Mouse (Mus musculus) liver, embryonic 16.5 days (tissue): ENCODE data around the gene Mxra7. TPM values are rescaled to one million over a fixed set of nuclear protein-coding genes. Genes with fewer than 3 reads are reported as not detected.

ENCODE experiments used
- ATAC-seq: fragments of 200-750 bp; cut with Nextera tagmentation; 2 replicates; pipeline ENCODE4 v1.8.0; 2017; ENCODE audit warnings: low read depth, mild to moderate bottlenecking, moderate number of reproducible peaks, moderate library complexity
- H3K27ac ChIP-seq: fragments of 300-500 bp; sonication (generic); 2 replicates; pipeline ENCODE4 v1.5.1; 2014; ENCODE audit warnings: mild to moderate bottlenecking, low read length
- H3K27me3 ChIP-seq: fragments of 300-500 bp; sonication (generic); 2 replicates; pipeline ENCODE4 v1.6.1; 2014; ENCODE audit warnings: low read depth, low read length, mixed read lengths; ENCODE audit not compliant: control insufficient read depth, insufficient read depth
- H3K36me3 ChIP-seq: fragments of 300-500 bp; sonication (generic); 2 replicates; pipeline ENCODE4 v1.6.1; 2014; ENCODE audit warnings: mild to moderate bottlenecking; ENCODE audit not compliant: control insufficient read depth, insufficient read depth
- H3K4me1 ChIP-seq: fragments of 300-500 bp; sonication (generic); 2 replicates; pipeline ENCODE4 v1.6.1; 2014; ENCODE audit warnings: low read depth, low read length, mixed read lengths; ENCODE audit not compliant: control insufficient read depth
- H3K4me2 ChIP-seq: fragments of 300-500 bp; sonication (generic); 2 replicates; pipeline ENCODE4 v1.6.1; 2014; ENCODE audit warnings: low read depth, low read length, mixed read lengths
- H3K4me3 ChIP-seq: fragments of 300-500 bp; sonication (generic); 2 replicates; pipeline ENCODE4 v1.5.1; 2014; ENCODE audit warnings: low read depth, mild to moderate bottlenecking, low read length
- H3K9ac ChIP-seq: fragments of 300-500 bp; sonication (generic); 2 replicates; pipeline ENCODE4 v1.6.1; 2014; ENCODE audit warnings: low read depth, low read length
- H3K9me3 ChIP-seq: fragments of 300-500 bp; sonication (generic); replicated peaks from 2 replicates; pipeline ENCODE4 v1.6.1; 2016; ENCODE audit warnings: low read length; ENCODE audit not compliant: control insufficient read depth
- WGBS: fragments of 180-500 bp; shearing (Covaris S2); extraction: QIAGEN DNeasy Blood & Tissue Kit; methylation state at CpG from one replicate; pipeline ENCODE4 v1.1.7; 2014; ENCODE audit not compliant: insufficient replicate concordance; 5-methylcytosine and 5-hydroxymethylcytosine counted together
- polyA plus RNA-seq: library from polyadenylated mRNA; unstranded; fragments of >200 nt; fragmentation: Nextera tagmentation; extraction: Ambion mirVana; gene quantifications from 2 replicates; pipeline ENCODE4 v1.2.1, GENCODE M21; 2015

Gene Mxra7
- polyA plus RNA-seq, 1 experiment from 2014 or later: 1.4 TPM

DNA sequence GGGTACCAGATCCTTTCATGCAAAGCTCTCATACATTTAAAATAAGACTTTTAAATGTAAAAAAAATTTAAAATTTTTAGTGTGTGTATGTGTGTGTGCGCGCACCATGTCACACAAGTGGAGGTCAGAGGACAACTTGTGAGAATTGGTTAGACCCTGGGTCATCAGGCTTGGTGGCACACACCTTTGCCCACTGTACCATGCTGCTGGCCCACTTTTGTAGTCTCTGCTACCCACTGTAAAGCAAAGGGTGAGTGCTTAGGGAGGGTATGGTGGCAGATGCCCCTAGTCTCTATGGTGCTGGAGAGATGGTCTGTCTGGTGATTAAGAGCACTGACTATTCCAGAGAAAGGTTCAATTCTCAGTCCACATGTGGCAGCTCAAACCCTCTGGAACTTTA, 4.6 kb downstream of the Mxra7 start:
- no peak for ATAC-seq
- H3K4me1 ChIP-seq: peaks cover 4% of the 10 kb centered on the region
- 100% methylated on average over 2 of the region's 2 CpGs for WGBS

DNA sequence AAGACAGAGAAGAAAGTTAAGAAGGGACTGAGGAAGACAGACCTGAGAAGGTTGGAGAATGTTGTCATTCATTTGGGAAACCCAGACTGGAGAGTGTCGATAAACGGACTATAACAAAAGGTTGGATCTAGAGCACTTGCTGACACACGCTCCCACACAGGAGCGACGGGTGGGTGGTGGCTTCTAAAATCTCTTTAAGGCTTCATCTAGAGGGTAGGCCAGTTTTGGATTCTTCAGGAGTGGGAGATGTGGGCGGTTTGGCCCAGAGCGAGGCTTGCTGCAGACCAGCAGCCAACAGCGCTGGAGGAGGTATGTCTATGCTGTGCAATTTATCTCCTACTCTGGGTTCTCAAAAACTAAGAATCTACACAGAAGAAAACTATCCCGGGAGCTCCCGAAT, 5.2 kb downstream of the Mxra7 start:
- no peak for ATAC-seq
- Histone ChIP-seq H3K4me3 (no peak overlapping the region), H3K9me3 (no peaks in the 10 kb centered on the region), H3K9ac (no peak overlapping the region), H3K27ac (no peak overlapping the region), H3K36me3 (no peaks in the 10 kb centered on the region), H3K4me1 (no peaks in the 10 kb centered on the region), H3K4me2 (no peak overlapping the region), H3K27me3 (peaks cover 14% of the 10 kb centered on the region)
- 72% methylated on average over 10 of the region's 10 CpGs for WGBS

More for the DNA sequence above, 4.6 kb downstream of the Mxra7 start:
- H3K9me3 ChIP-seq: no peaks in the 10 kb centered on the region
- no peak overlapping the region for H3K4me3 ChIP-seq
- H3K4me2 ChIP-seq: no peak overlapping the region
- H3K27me3 ChIP-seq: peaks cover 19% of the 10 kb centered on the region
- no peak overlapping the region for H3K27ac ChIP-seq
- H3K36me3 ChIP-seq: no peaks in the 10 kb centered on the region
- H3K9ac ChIP-seq: no peak overlapping the region

DNA sequence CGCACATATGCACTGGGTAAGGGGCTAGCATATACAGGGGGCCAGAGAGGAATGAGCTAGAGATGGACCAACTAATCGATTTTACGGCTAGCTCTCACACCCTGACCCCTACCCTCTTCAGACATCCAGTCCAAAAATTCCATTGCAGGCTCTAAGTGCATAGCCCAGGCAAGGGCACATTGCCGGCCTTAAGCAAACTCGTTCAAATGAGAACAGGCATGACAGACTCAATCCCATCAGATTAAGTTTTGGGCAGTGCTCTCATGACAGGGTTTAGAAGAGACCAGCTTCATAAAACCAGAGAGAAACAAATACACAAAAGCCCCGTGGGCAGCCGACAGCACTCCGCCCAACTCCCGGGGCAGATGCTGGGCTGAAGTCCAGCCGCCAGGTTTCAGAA, 5.6 kb downstream of the Mxra7 start:
- H3K9ac ChIP-seq: no peak overlapping the region
- peaks cover 10% of the 10 kb centered on the region for H3K27me3 ChIP-seq
- no peaks in the 10 kb centered on the region for H3K36me3 ChIP-seq
- H3K4me1 ChIP-seq: no peaks in the 10 kb centered on the region
- no peak for ATAC-seq
- no peak overlapping the region for H3K4me2 ChIP-seq
- no peaks in the 10 kb centered on the region for H3K9me3 ChIP-seq
- no peak overlapping the region for H3K4me3 ChIP-seq
- 73% methylated on average over 10 of the region's 10 CpGs for WGBS
- no peak overlapping the region for H3K27ac ChIP-seq

DNA sequence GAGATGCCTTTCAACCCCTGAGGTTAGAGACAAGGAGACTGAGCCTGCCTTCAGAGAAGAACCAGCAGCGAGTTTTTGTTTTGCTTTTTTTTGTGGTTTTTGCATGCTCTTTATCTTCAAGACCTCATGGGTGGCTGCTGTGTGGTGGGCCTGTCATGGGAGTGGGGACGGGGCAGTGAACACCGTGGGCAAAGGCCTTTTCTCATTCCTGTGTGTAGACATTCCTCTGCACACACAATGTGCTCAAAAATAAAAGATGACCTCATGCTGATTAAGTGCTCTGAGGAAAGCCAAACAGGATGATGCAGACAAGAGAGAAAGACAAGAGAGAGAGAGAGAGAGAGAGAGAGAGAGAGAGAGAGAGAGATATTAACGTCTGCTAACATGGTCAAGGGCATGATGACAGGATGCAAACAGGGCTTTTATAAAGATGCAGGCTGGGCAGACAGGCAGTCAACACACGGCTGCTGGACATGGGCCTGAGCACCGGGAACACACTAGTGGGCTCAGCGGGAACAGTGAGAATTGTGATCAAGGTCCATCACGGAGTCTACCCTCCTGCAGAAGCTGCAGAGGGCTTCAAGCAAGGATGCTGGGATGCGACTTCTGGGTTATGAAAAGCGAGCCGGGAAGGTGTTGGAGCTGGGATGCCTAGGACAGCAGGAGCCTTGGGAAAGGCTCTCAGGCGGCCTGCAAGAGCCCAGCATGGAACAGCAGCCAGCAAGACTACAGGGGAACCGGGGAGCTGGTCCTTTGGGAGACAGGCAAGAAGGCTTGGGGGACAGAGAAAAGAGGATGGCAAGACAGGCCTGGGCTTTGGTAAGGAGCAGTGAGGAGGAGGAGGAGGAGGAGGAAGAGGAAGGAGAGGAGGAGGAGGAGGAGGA, 6.5 kb downstream of the Mxra7 start:
- no peak for ATAC-seq
- Histone ChIP-seq H3K4me2 (no peak overlapping the region), H3K4me3 (no peak overlapping the region), H3K9ac (no peak overlapping the region), H3K9me3 (no peaks in the 10 kb centered on the region), H3K27me3 (peaks cover 1% of the 10 kb centered on the region), H3K4me1 (no peaks in the 10 kb centered on the region), H3K27ac (no peak overlapping the region), H3K36me3 (no peaks in the 10 kb centered on the region)
- 51% methylated on average over 13 of the region's 13 CpGs for WGBS

DNA sequence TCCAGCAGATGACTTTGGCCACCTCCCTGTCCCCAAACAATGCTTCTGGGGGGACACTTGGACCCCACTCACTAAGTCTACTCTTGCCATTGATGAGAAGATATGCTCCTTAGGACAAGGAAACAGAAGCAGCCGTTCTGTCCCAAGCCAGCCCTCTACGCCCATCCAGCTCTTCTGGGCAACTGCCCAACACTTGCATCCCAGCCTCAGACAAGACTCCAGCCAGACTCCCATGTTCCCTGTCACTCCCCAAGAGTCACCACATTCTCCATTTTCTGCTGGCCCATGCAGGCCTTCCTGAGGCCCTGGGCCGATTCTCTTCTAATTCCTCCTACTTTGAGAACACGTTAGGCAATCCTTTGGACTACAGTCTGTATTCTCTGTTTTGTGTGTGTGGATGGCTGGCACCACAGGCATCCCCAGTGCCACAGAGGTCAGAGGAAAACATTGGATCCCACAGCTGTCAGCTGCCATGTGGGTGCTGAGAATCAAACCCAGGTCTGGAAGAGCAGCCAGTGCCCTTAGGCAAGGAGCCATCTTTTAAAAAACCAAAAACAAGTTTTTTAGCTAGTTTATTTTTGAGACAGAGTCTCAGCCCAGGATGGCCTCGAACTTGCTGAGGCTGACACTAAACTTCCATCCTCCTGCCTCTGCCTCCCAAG, 7.8 kb downstream of the Mxra7 start:
- WGBS: 63% methylated on average over 5 of the region's 5 CpGs
- Histone ChIP-seq H3K27me3 (no peaks in the 10 kb centered on the region), H3K4me1 (no peaks in the 10 kb centered on the region), H3K4me2 (no peak overlapping the region), H3K36me3 (no peaks in the 10 kb centered on the region), H3K9me3 (no peaks in the 10 kb centered on the region), H3K27ac (no peak overlapping the region), H3K4me3 (no peak overlapping the region), H3K9ac (no peak overlapping the region)
- no peak for ATAC-seq

DNA sequence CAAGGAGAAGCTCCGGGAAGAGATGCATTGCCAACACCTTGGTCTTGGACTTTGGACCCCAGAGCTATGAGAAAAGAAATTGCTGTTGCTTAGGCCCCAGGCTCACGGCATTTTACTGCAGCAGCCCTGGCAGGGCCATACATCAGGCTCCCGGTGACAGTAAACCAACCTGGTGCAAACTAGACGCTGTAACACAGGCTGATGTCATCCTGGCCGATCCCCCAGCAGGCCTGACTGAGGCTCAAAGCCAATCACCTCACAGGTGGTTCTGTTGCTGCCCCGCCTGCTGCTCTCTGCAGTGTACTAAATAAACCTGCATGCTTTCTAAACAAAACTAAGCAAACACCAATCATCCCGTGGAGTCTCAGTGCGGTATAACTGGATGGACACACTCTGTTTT, 9.1 kb downstream of the Mxra7 start:
- H3K4me3 ChIP-seq: no peak overlapping the region
- H3K4me2 ChIP-seq: no peak overlapping the region
- H3K4me1 ChIP-seq: no peaks in the 10 kb centered on the region
- H3K36me3 ChIP-seq: no peaks in the 10 kb centered on the region
- no peak for ATAC-seq
- H3K9ac ChIP-seq: no peak overlapping the region
- H3K27me3 ChIP-seq: no peaks in the 10 kb centered on the region
- WGBS: 47% methylated on average over 8 of the region's 8 CpGs
- H3K27ac ChIP-seq: no peak overlapping the region
- no peaks in the 10 kb centered on the region for H3K9me3 ChIP-seq

DNA sequence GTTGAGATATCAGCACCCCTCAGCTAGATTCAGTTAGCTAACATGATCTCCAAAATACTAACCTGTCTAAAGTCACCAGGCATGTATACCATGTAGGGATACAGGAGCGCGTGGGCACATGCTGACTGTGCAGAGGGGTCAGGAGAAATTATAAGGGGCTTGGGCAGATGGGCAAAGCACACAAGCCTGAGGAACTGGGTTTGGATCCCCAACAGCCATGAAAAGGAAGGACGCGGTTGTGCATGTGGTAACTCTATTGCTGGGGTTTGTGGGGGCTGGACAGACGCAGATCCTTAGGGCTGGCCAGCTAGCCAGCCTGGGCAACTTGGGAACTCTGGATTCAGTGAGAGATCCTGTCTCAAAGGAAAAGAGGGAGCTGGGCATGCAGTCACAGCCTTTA, 10.3 kb downstream of the Mxra7 start:
- Histone ChIP-seq H3K9ac (no peak overlapping the region), H3K4me3 (no peak overlapping the region), H3K4me2 (no peak overlapping the region), H3K36me3 (no peaks in the 10 kb centered on the region), H3K27ac (no peak overlapping the region), H3K27me3 (no peaks in the 10 kb centered on the region), H3K4me1 (no peaks in the 10 kb centered on the region), H3K9me3 (no peaks in the 10 kb centered on the region)
- WGBS: 79% methylated on average over 5 of the region's 5 CpGs
- ATAC-seq: no peak

DNA sequence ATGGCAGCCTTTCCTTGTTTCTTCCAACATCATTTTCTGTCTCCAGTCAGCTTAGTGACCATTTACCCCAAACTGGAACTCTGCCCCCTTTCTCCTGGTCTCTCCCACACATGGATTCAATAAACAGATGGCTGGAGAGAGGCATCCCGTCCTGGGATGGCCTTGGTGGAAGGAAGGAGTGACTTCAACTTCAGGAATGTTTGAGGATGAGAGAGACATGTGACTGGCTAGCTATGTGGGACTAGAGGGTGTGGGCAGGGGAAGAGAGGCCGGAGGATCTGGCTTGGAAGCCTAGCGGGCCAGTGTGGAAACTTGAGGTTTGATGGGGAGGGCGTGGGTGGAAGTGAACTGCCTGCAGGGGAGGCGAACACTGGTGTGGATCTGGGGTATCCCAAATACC, 11.1 kb downstream of the Mxra7 start:
- H3K4me1 ChIP-seq: no peaks in the 10 kb centered on the region
- no peak for ATAC-seq
- no peak overlapping the region for H3K27ac ChIP-seq
- H3K27me3 ChIP-seq: no peaks in the 10 kb centered on the region
- H3K36me3 ChIP-seq: no peaks in the 10 kb centered on the region
- 63% methylated on average over 5 of the region's 5 CpGs for WGBS
- H3K9ac ChIP-seq: no peak overlapping the region
- no peak overlapping the region for H3K4me3 ChIP-seq
- no peaks in the 10 kb centered on the region for H3K9me3 ChIP-seq
- no peak overlapping the region for H3K4me2 ChIP-seq

DNA sequence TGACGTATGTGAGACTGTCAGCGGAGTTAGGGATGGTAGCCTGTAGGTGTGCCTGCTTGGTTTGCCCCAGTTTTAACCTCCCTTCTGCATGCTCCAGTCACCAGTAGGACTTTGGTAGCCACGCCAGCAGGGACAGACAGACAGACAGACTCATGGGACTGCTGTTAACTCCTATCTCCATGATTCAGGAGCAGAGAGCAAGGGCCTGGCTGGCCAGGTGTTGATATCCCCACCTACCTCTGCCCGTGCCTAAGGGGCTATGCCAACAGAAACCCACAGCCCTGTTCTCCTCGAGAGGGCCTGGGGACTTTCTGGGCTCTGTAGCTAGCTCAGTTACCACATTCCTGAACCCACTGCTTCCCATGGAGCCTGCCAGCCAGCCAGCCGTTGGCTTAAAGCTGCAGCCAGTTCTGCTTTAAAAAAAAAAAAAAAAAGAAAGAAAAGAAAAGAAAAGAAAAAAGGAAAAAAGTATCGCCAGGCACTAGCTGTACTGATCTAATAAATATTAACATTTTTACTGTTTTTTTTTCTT, 12.9 kb downstream of the Mxra7 start:
- no peak overlapping the region for H3K4me2 ChIP-seq
- no peak for ATAC-seq

More for the DNA sequence above, 12.9 kb downstream of the Mxra7 start:
- no peaks in the 10 kb centered on the region for H3K9me3 ChIP-seq
- H3K36me3 ChIP-seq: no peaks in the 10 kb centered on the region
- 42% methylated on average over 7 of the region's 7 CpGs for WGBS
- H3K4me1 ChIP-seq: peaks cover 2% of the 10 kb centered on the region; the same call in 1 of the 2 replicates
- H3K9ac ChIP-seq: no peak overlapping the region
- no peaks in the 10 kb centered on the region for H3K27me3 ChIP-seq
- no peak overlapping the region for H3K4me3 ChIP-seq
- H3K27ac ChIP-seq: no peak overlapping the region
